Mouse (Mus musculus) limb, embryonic 14.5 days (tissue): ENCODE measurements at regions not wholly inside any gene's neighbourhood (a gene's known extent, or its start where the extent isn't known, plus 50 kb on each side); places are given as distances from the start of the nearest gene placed in this dataset.

Experiments
- ATAC-seq: fragments of 200-750 bp; cut with Nextera tagmentation; 2 replicates; pipeline ENCODE4 v1.8.0; 2017; ENCODE audit warnings: low read depth, moderate number of reproducible peaks, moderate TSS enrichment; ENCODE audit not compliant: low FRiP score
- DNase-seq: peaks from one replicate; pipeline ENCODE4 v3.0.0-alpha.2; 2015; ENCODE audit warnings: low spot score
- H3K27ac ChIP-seq: fragments of 300-500 bp; sonication (generic); replicated peaks from 2 replicates; pipeline ENCODE4 v1.5.1; 2014; ENCODE audit warnings: low read depth, mild to moderate bottlenecking, low read length, moderate library complexity, mixed read lengths
- H3K27me3 ChIP-seq: fragments of 300-500 bp; sonication (generic); 2 replicates; pipeline ENCODE4 v1.6.1; 2014; ENCODE audit warnings: low read length, mixed read lengths; ENCODE audit not compliant: control insufficient read depth, insufficient read depth
- H3K36me3 ChIP-seq: fragments of 300-500 bp; sonication (generic); 2 replicates; pipeline ENCODE4 v1.6.1; 2014; ENCODE audit warnings: mild to moderate bottlenecking, low read length, moderate library complexity, mixed read lengths; ENCODE audit not compliant: control insufficient read depth, insufficient read depth
- H3K4me1 ChIP-seq: fragments of 300-500 bp; sonication (generic); 2 replicates; pipeline ENCODE4 v1.6.1; 2014; ENCODE audit warnings: antibody characterized with exemption, low read length, mixed read lengths; ENCODE audit not compliant: control insufficient read depth, insufficient read depth
- H3K4me2 ChIP-seq: fragments of 300-500 bp; sonication (generic); replicated peaks from 2 replicates; pipeline ENCODE4 v1.6.1; 2014; ENCODE audit warnings: low read depth, mild to moderate bottlenecking, low read length, moderate library complexity; ENCODE audit not compliant: severe bottlenecking
- H3K4me3 ChIP-seq: fragments of 300-500 bp; sonication (generic); replicated peaks from 2 replicates; pipeline ENCODE4 v1.5.1; 2014; ENCODE audit warnings: low read length
- H3K9ac ChIP-seq: fragments of 300-500 bp; sonication (generic); 2 replicates; pipeline ENCODE4 v1.6.1; 2014; ENCODE audit warnings: mild to moderate bottlenecking, low read depth, low read length, moderate library complexity; ENCODE audit not compliant: severe bottlenecking
- H3K9me3 ChIP-seq: fragments of 300-500 bp; sonication (generic); 2 replicates; pipeline ENCODE4 v1.6.1; 2016; ENCODE audit warnings: low read length; ENCODE audit not compliant: control insufficient read depth
- POLR2A ChIP-seq: fragments of 200-500 bp; IDR thresholded peaks from 2 replicates; pipeline ENCODE4 v1.8.0; 2012; ENCODE audit warnings: inconsistent platforms, mild to moderate bottlenecking, moderate library complexity, borderline replicate concordance; ENCODE audit not compliant: insufficient read depth, insufficient read length; ENCODE audit errors: extremely low read depth
- WGBS: fragments of 180-500 bp; shearing (Covaris S2); extraction: QIAGEN DNeasy Blood & Tissue Kit; methylation state at CpG from one replicate; pipeline ENCODE4 v1.1.7; 2014; 5-methylcytosine and 5-hydroxymethylcytosine counted together

GRCm38 (mm10) chr12:37682455-37683110, 134.9 kb upstream of the Dgkb start:
- Histone ChIP-seq H3K27me3 (no peaks in the 10 kb centered on the region), H3K27ac (no peak overlapping the region), H3K4me3 (no peak overlapping the region), H3K36me3 (no peaks in the 10 kb centered on the region), H3K9ac (no peak overlapping the region), H3K9me3 (no peaks in the 10 kb centered on the region), H3K4me2 (no peak overlapping the region), H3K4me1 (no peaks in the 10 kb centered on the region)
- no peak for ATAC-seq
- TF ChIP-seq POLR2A, result no peak
- no peak for DNase-seq

GRCm38 (mm10) chr12:37692584-37692983, 124.9 kb upstream of the Dgkb start:
- no peak for ATAC-seq
- WGBS, result 83% methylated on average over 2 of the region's 2 CpGs

More at GRCm38 (mm10) chr12:37692584-37692983, 124.9 kb upstream of the Dgkb start:
- no peaks in the 10 kb centered on the region for H3K9me3 ChIP-seq
- no peaks in the 10 kb centered on the region for H3K27me3 ChIP-seq
- H3K9ac ChIP-seq, result no peak overlapping the region
- TF ChIP-seq POLR2A, result no peak
- H3K4me3 ChIP-seq, result no peak overlapping the region
- no peak overlapping the region; the same call in 1 of the 2 replicates for H3K27ac ChIP-seq
- no peaks in the 10 kb centered on the region for H3K36me3 ChIP-seq
- DNase-seq, result peak; percentile 13
- 0 out of 2 replicates have a peak, but pooled peaks cover 4% of the 10 kb centered on the region for H3K4me1 ChIP-seq
- H3K4me2 ChIP-seq, result no peak overlapping the region
